ENCODE assay signal across 10 mouse cellular contexts in the genomic region with DNA sequence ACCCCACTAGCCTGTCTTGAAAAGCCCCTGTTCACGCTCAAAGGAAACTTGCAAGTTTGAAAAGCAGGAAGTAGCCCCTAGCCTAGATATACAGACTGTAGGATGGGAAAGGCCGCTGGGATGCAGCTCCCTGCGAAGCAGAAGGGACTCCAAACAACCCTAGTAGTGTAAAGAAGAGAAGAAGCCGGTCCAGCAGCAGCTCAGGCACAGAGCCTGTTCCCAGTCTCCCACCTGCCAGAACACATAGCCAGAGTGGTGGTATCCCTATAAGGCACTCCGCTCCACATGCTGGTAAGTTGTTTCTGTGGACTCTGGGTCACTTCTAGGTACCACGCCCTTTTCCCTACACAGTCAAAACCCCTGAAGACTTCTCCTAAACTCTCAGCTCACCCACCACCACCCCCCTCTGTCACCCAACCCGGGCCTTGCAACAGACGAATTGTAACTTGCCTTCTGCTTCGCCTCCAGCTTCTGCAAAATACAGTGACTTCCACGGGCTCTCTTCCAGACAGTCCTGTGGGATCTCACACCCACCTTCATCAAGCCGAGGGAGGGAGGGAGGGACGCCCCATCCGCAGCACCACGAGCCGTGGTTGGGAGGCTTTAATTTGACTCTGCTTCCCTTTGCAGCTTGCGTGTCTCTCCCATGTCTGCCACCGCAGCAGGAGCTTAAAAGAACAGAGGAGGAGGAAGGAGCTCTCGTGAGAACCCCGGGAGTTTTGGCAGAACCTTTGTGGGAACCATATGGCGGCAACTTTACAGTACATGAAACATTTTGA.
A peak's percentile ranks its signal among the peaks of the same experiment; 100 is the strongest.
DNase-seq lines count a peak whose midpoint lies in the region; ATAC-seq and TF ChIP-seq lines count a peak whose summit lies in the region.
"Had no signal": no experiment of that assay in that cellular context is flagged by ENCODE, and none has a peak within 500 bp of the region (broad histone marks: within the 10 kb centered on the region; RNA-seq: fewer than 3 reads in every experiment).

No protein-coding gene starts in this region.

- H3K4me1 ChIP-seq in hindbrain, postnatal 0 days (ENCODE audit: insufficient read depth, low read length) = no peaks in the 10 kb centered on the region
- peaks cover 7% of the 10 kb centered on the region for H3K4me1 ChIP-seq in hindbrain, embryonic 14.5 days (replicated peaks; ENCODE audit: control insufficient read depth, insufficient read depth, low read length)
- no peaks in the 10 kb centered on the region for H3K4me1 ChIP-seq in liver, embryonic 12.5 days
- no peaks in the 10 kb centered on the region for H3K4me1 ChIP-seq in liver, postnatal 0 days (ENCODE audit: insufficient read depth)

- H3K27ac ChIP-seq in hindbrain, postnatal 0 days = no peak overlapping the region
- no peak overlapping the region for H3K27ac ChIP-seq in hindbrain, embryonic 14.5 days
- H3K27ac ChIP-seq in layer of hippocampus, adult 2 months = peak overlapping the region; percentile 86
- H3K27ac ChIP-seq in liver, embryonic 12.5 days = no peak overlapping the region
- no peak overlapping the region for H3K27ac ChIP-seq in liver, postnatal 0 days (ENCODE audit: low read depth)

- ATAC-seq in hindbrain, postnatal 0 days = no peak
- ATAC-seq in hindbrain, embryonic 14.5 days (ENCODE audit: low FRiP score) = no peak
- ATAC-seq in liver, embryonic 12.5 days = no peak
- ATAC-seq in liver, postnatal 0 days = no peak

- no peak overlapping the region for H3K9ac ChIP-seq in hindbrain, postnatal 0 days (replicated peaks; ENCODE audit: low read length)
- H3K9ac ChIP-seq in hindbrain, embryonic 14.5 days = no peak overlapping the region
- no peak overlapping the region for H3K9ac ChIP-seq in liver, embryonic 12.5 days
- no peak overlapping the region for H3K9ac ChIP-seq in liver, postnatal 0 days (replicated peaks)

- no peak overlapping the region for H3K4me3 ChIP-seq in hindbrain, postnatal 0 days (ENCODE audit: low read length)
- no peak overlapping the region for H3K4me3 ChIP-seq in hindbrain, embryonic 14.5 days (replicated peaks; ENCODE audit: low read length)
- H3K4me3 ChIP-seq in layer of hippocampus, adult 2 months = peak overlapping the region; percentile 47
- H3K4me3 ChIP-seq in liver, embryonic 12.5 days = no peak overlapping the region
- H3K4me3 ChIP-seq in liver, postnatal 0 days (ENCODE audit: low read depth, low read length) = no peak overlapping the region
- H3K4me3 ChIP-seq: myocyte had no signal

- no peak for TF ChIP-seq CTCF in hindbrain, postnatal 0 days (IDR thresholded peaks at IDR 0.05; ENCODE audit: low read depth)
- no peak for TF ChIP-seq CTCF in layer of hippocampus, adult 2 months (conservative IDR thresholded peaks at IDR 0.05)
- no peak for TF ChIP-seq CTCF in liver, postnatal 0 days (IDR thresholded peaks at IDR 0.05; ENCODE audit: low read depth)

- no peak for DNase-seq in hindbrain, postnatal 0 days (ENCODE audit: low spot score)
- no peak for DNase-seq in hindbrain, embryonic 14.5 days (ENCODE audit: low spot score)
- DNase-seq in cerebellum, postnatal 25 days = peak; percentile 77 to 79
- peak; percentile 64 to 69 for DNase-seq in layer of hippocampus, adult 2 months (ENCODE audit: low spot score in 2 of 2)
- peak; percentile 80 to 88 for DNase-seq in right cerebral cortex, postnatal 10 days (ENCODE audit: low spot score in 2 of 2)
- DNase-seq in liver, postnatal 0 days = no peak
- no peak for DNase-seq in kidney, postnatal 14 days
- DNase-seq: kidney, adult 9 months had no signal

- 62% methylated on average over 20 of the region's 20 CpGs for WGBS in hindbrain, postnatal 0 days
- 72% methylated on average over 20 of the region's 20 CpGs for WGBS in hindbrain, embryonic 14.5 days
- WGBS in liver, embryonic 12.5 days (ENCODE audit: insufficient replicate concordance) = 41% methylated on average over 20 of the region's 20 CpGs
- 57% methylated on average over 20 of the region's 20 CpGs for WGBS in liver, postnatal 0 days (ENCODE audit: insufficient replicate concordance)

- no peaks in the 10 kb centered on the region for H3K27me3 ChIP-seq in hindbrain, postnatal 0 days (ENCODE audit: insufficient read depth, low read length)
- no peaks in the 10 kb centered on the region for H3K27me3 ChIP-seq in hindbrain, embryonic 14.5 days (ENCODE audit: control insufficient read depth, insufficient read depth, low read length)
- H3K27me3 ChIP-seq in liver, embryonic 12.5 days (replicated peaks) = no peaks in the 10 kb centered on the region
- H3K27me3 ChIP-seq in liver, postnatal 0 days (ENCODE audit: insufficient read depth, low read length) = no peaks in the 10 kb centered on the region

- H3K36me3 ChIP-seq in hindbrain, postnatal 0 days (ENCODE audit: insufficient read depth, low read length) = no peaks in the 10 kb centered on the region
- H3K36me3 ChIP-seq in hindbrain, embryonic 14.5 days (replicated peaks; ENCODE audit: control insufficient read depth, insufficient read depth) = no peaks in the 10 kb centered on the region
- no peaks in the 10 kb centered on the region for H3K36me3 ChIP-seq in liver, embryonic 12.5 days
- no peaks in the 10 kb centered on the region for H3K36me3 ChIP-seq in liver, postnatal 0 days (replicated peaks; ENCODE audit: insufficient read depth, low read length)

- H3K4me2 ChIP-seq in hindbrain, postnatal 0 days (ENCODE audit: low read depth, low read length) = peak overlapping the region; percentile 27
- no peak overlapping the region for H3K4me2 ChIP-seq in hindbrain, embryonic 14.5 days (replicated peaks)
- no peak overlapping the region for H3K4me2 ChIP-seq in liver, embryonic 12.5 days
- H3K4me2 ChIP-seq in liver, postnatal 0 days (ENCODE audit: low read depth, low read length) = no peak overlapping the region

- no peak for TF ChIP-seq EP300 in liver, postnatal 0 days (IDR thresholded peaks at IDR 0.05; ENCODE audit: low read depth)

- no peaks in the 10 kb centered on the region for H3K9me3 ChIP-seq in hindbrain, postnatal 0 days (ENCODE audit: low read length)
- H3K9me3 ChIP-seq in hindbrain, embryonic 14.5 days (ENCODE audit: control insufficient read depth, low read length) = no peaks in the 10 kb centered on the region
- H3K9me3 ChIP-seq in liver, embryonic 12.5 days (replicated peaks) = no peaks in the 10 kb centered on the region
- no peaks in the 10 kb centered on the region for H3K9me3 ChIP-seq in liver, postnatal 0 days (ENCODE audit: low read length)

Comparison
In these comparisons a context has a peak if more than half of its experiments do, and no peak if none do; other contexts are left out.
1. DNase-seq: peak in cerebellum, postnatal 25 days (2 of 2), layer of hippocampus, adult 2 months (2 of 2) and right cerebral cortex, postnatal 10 days (2 of 2); none in hindbrain, postnatal 0 days (single experiment), hindbrain, embryonic 14.5 days (single experiment), liver, postnatal 0 days (single experiment) and kidney, postnatal 14 days (single experiment).